Mouse (Mus musculus) embryonic facial prominence, embryonic 10.5 days (tissue): Measurements from ENCODE around the gene F11. TPM values are rescaled to one million over a fixed set of nuclear protein-coding genes. Genes with fewer than 3 reads are reported as not detected.

ENCODE experiments used
- DNase-seq: peaks from one replicate; pipeline ENCODE4 v3.0.0-alpha.2; 2017; ENCODE audit warnings: low spot score
- H3K27ac ChIP-seq: fragments of 300-500 bp; sonication (generic); replicated peaks from 2 replicates; pipeline ENCODE4 v1.5.1; 2016; ENCODE audit warnings: mild to moderate bottlenecking
- H3K27me3 ChIP-seq: fragments of 300-500 bp; sonication (generic); replicated peaks from 2 replicates; pipeline ENCODE4 v1.6.1; 2016; ENCODE audit warnings: low read depth, mild to moderate bottlenecking; ENCODE audit not compliant: poor library complexity, severe bottlenecking
- H3K36me3 ChIP-seq: fragments of 300-500 bp; sonication (generic); replicated peaks from 2 replicates; pipeline ENCODE4 v1.6.1; 2016; ENCODE audit warnings: mild to moderate bottlenecking, moderate library complexity
- H3K4me1 ChIP-seq: fragments of 300-500 bp; sonication (generic); 2 replicates; pipeline ENCODE4 v1.6.1; 2016
- H3K4me3 ChIP-seq: fragments of 300-500 bp; sonication (generic); 2 replicates; pipeline ENCODE4 v1.5.1; 2016; ENCODE audit warnings: mild to moderate bottlenecking, moderate library complexity
- H3K9me3 ChIP-seq: fragments of 300-500 bp; sonication (generic); 2 replicates; pipeline ENCODE4 v1.6.1; 2016; ENCODE audit warnings: mild to moderate bottlenecking
- WGBS: fragments of 180-500 bp; shearing (Covaris S2); methylation state at CpG from one replicate; pipeline ENCODE4 v1.1.7; 2016; 5-methylcytosine and 5-hydroxymethylcytosine counted together
- polyA plus RNA-seq: library from polyadenylated mRNA; unstranded; fragments of >200 nt; fragmentation: Nextera tagmentation; extraction: Ambion mirVana; gene quantifications from 2 replicates; pipeline ENCODE4 v1.2.1, GENCODE M21; 2016

F11 gene
- not detected in 2 replicates for polyA plus RNA-seq

DNA sequence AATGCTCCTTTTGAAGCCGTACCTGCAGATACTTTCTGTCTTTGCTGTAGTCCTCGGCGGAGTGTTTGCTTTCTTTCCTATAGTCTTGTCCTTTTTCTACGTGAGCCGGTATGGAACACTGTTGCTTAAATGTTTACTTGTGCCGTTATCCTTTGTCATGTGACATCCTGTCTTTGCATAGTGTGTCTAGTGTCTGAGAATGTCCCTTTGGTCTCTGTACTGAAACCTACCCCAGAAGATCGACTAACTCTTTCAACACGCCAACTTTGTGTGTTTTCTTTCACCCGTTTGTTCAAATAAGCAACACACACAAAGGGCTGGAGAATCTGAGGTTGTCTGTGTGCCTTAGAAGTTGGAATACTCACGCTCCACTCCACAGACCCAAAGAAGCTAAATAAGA lies at the start of gene F11:
TSS of gene F11 (minus strand) at position 112 of the 400 bp plus-strand sequence.
- 82% methylated on average over 10 of the region's 10 CpGs for WGBS
- peaks cover 9% of the 10 kb centered on the region; the same call in 1 of the 2 replicates for H3K9me3 ChIP-seq
- DNase-seq, result no peak
- no peak within 1 kb of the TSS for H3K4me3 ChIP-seq
- no peaks in the 10 kb centered on the region for H3K4me1 ChIP-seq
- H3K27me3 ChIP-seq, result no peaks in the 10 kb centered on the region
- H3K36me3 ChIP-seq, result no peaks in the 10 kb centered on the region
- H3K27ac ChIP-seq, result no peak within 1 kb of the TSS

- 93% methylated on average over 4 of the region's 4 CpGs for WGBS
- H3K9me3 ChIP-seq, result no peaks in the 10 kb centered on the region
- H3K27me3 ChIP-seq, result no peaks in the 10 kb centered on the region
- no peaks in the 10 kb centered on the region for H3K4me1 ChIP-seq
- no peak overlapping the region for H3K4me3 ChIP-seq
- H3K36me3 ChIP-seq, result no peaks in the 10 kb centered on the region
- H3K27ac ChIP-seq, result no peak overlapping the region
- no peak for DNase-seq
Observed at GRCm38 (mm10) chr8:45310967-45311366, 49.1 kb upstream of the F11 start.

GRCm38 (mm10) chr8:45308366-45308765 lies 46.5 kb upstream of the F11 start, which contains the start of gene Gm45753:
TSS of gene Gm45753 (minus strand) at chr8:45308466.
- Histone ChIP-seq H3K4me3 (no peak within 1 kb of the TSS), H3K27ac (no peak within 1 kb of the TSS), H3K9me3 (no peaks in the 10 kb centered on the region), H3K4me1 (no peaks in the 10 kb centered on the region), H3K27me3 (no peaks in the 10 kb centered on the region), H3K36me3 (no peaks in the 10 kb centered on the region)
- DNase-seq, result no peak
- WGBS, result 89% methylated on average over 13 of the region's 13 CpGs

- no peak for DNase-seq
- Histone ChIP-seq H3K27me3 (no peaks in the 10 kb centered on the region), H3K27ac (no peak overlapping the region), H3K36me3 (no peaks in the 10 kb centered on the region), H3K4me3 (no peak overlapping the region), H3K9me3 (no peaks in the 10 kb centered on the region), H3K4me1 (no peaks in the 10 kb centered on the region)
- 90% methylated on average over 1 of the region's 1 CpGs for WGBS
Observed at GRCm38 (mm10) chr8:45305479-45305878, 43.6 kb upstream of the F11 start.

DNA sequence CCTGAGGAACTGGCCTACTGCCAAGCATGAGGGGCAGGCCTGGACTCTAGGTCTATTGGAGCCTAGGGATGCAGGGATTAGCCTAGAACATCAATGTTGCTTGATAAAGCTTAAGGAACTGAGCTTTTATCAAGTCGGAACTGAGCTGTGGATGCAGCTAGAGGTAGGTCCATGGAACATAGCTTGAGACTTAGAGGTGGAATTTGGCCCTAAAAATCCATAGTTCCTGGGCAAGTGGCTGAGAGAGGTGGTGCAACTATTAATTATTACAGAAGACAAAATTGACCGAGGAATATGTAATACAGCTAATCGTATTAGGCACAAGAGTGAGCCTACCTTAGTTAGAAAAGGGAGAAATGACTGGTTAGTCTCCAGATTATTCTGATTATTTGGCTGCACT lies 42.5 kb upstream of the F11 start:
- H3K36me3 ChIP-seq, result no peaks in the 10 kb centered on the region
- no peak overlapping the region for H3K27ac ChIP-seq
- no peaks in the 10 kb centered on the region for H3K4me1 ChIP-seq
- H3K4me3 ChIP-seq, result no peak overlapping the region
- 93% methylated on average over 3 of the region's 3 CpGs for WGBS
- H3K27me3 ChIP-seq, result no peaks in the 10 kb centered on the region
- DNase-seq, result no peak
- no peaks in the 10 kb centered on the region for H3K9me3 ChIP-seq

DNA sequence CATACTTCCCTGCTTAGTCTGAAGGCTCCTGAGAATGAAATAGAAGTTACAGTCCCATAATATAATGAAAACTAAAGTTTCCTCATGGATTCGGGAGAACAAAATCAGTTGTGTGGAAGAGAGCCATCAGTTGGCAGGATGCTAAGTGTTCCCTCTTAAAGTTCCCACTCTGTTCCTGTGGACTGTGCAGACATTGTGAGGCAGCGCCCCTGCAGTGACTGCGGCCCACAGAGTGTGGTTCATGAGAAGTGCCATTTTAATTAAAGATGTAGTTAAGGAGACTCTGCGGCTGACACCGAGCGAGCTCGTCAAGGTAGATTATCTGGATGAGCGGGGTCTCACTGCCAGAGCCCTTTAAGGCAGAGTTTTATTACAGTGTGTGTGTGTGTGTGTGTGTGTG lies 40.6 kb upstream of the F11 start:
- 77% methylated on average over 8 of the region's 8 CpGs for WGBS
- no peak for DNase-seq
- Histone ChIP-seq H3K27ac (no peak overlapping the region), H3K27me3 (no peaks in the 10 kb centered on the region), H3K36me3 (no peaks in the 10 kb centered on the region), H3K9me3 (no peaks in the 10 kb centered on the region), H3K4me3 (no peak overlapping the region), H3K4me1 (no peaks in the 10 kb centered on the region)

- H3K9me3 ChIP-seq, result no peaks in the 10 kb centered on the region
- H3K4me1 ChIP-seq, result no peaks in the 10 kb centered on the region
- H3K36me3 ChIP-seq, result no peaks in the 10 kb centered on the region
- H3K27me3 ChIP-seq, result no peaks in the 10 kb centered on the region
- no peak overlapping the region for H3K4me3 ChIP-seq
- no peak overlapping the region for H3K27ac ChIP-seq
- DNase-seq, result no peak
- WGBS, result 91% methylated on average over 6 of the region's 6 CpGs
Observed at GRCm38 (mm10) chr8:45295276-45295675, 33.4 kb upstream of the F11 start.

- Histone ChIP-seq H3K27me3 (no peaks in the 10 kb centered on the region), H3K36me3 (no peaks in the 10 kb centered on the region), H3K27ac (no peak within 1 kb of the TSS), H3K4me1 (no peaks in the 10 kb centered on the region), H3K9me3 (no peaks in the 10 kb centered on the region), H3K4me3 (no peak within 1 kb of the TSS)
- no peak for DNase-seq
- WGBS, result 90% methylated on average over 7 of the region's 7 CpGs
Observed at GRCm38 (mm10) chr8:45294687-45295086, 32.9 kb upstream of the F11 start, which contains the start of gene Klkb1. TSS of gene Klkb1 (minus strand) at chr8:45294859.

- Histone ChIP-seq H3K27me3 (no peaks in the 10 kb centered on the region), H3K9me3 (no peaks in the 10 kb centered on the region), H3K4me1 (no peaks in the 10 kb centered on the region), H3K27ac (no peak overlapping the region), H3K4me3 (no peak overlapping the region), H3K36me3 (no peaks in the 10 kb centered on the region)
- WGBS, result 86% methylated on average over 2 of the region's 2 CpGs
- no peak for DNase-seq
Observed at GRCm38 (mm10) chr8:45291790-45292189, 30.0 kb upstream of the F11 start.

DNA sequence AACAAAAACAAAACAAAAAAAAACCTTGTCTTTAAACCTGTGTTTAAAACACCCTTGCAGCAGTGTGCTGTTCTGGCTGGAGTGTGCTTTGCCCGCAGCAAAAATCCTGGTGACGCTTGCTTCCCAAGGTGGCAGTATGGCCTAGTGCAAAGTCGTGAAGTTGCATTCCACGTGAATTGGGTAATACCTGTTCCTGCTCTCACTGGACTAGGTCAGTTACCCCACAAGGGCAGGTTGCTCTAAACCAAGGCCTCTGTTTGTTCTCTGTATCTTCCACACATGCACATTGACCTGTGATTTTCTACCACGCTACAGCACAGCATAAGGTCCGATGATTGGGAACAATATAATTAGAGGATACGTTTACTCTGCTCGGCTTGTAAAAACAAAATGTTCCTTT lies 19.8 kb upstream of the F11 start:
- no peak overlapping the region for H3K4me3 ChIP-seq
- no peaks in the 10 kb centered on the region for H3K9me3 ChIP-seq
- WGBS, result 78% methylated on average over 8 of the region's 8 CpGs
- peaks cover 6% of the 10 kb centered on the region; the same call in 1 of the 2 replicates for H3K4me1 ChIP-seq
- H3K36me3 ChIP-seq, result no peaks in the 10 kb centered on the region
- no peak overlapping the region for H3K27ac ChIP-seq
- DNase-seq, result no peak
- no peaks in the 10 kb centered on the region for H3K27me3 ChIP-seq

DNA sequence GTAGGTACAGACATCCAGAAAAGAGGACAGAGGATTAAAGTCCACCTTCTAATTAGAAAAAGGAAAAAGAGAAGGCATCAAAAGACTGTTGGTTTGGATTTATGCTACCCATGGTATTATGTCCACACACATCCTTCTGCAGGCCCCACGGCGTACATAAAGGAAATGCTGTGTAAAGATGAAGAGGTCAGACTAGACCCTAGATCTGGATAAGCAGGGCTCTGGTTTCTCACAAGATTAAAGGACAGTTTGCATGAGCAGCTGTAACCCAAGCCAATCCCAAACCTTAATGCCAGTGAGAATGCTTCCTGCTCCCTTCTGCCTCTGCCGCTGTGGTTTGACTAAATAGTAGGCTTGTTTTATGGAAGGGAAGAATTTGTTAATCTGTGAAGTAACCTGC lies 15.6 kb upstream of the F11 start:
- Histone ChIP-seq H3K9me3 (no peaks in the 10 kb centered on the region), H3K4me3 (no peak overlapping the region)
- WGBS, result 67% methylated on average over 3 of the region's 3 CpGs

DNA sequence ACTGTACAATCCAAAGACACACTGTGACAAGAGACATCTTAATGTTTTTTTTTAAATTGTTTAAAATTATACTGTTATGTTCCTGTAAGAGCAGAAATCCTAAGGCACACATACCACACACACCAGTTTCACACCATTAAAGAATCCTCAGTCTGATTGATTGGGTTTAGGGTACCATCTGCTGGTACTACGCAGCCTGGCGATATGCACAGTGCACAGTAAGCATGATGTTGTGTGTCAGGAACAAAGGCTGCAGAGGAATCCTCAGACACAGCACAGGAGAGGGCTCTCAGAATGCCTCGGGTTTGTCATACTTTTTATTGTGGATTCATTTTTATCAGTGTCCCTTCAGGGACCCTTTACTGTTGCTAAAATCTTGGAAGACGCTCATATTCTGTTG lies 12.5 kb upstream of the F11 start:
- H3K27me3 ChIP-seq, result no peaks in the 10 kb centered on the region
- no peaks in the 10 kb centered on the region for H3K9me3 ChIP-seq
- no peak for DNase-seq
- no peak overlapping the region for H3K4me3 ChIP-seq
- 88% methylated on average over 4 of the region's 4 CpGs for WGBS
- H3K4me1 ChIP-seq, result peaks cover 6% of the 10 kb centered on the region; the same call in 1 of the 2 replicates
- no peak overlapping the region for H3K27ac ChIP-seq
- H3K36me3 ChIP-seq, result no peaks in the 10 kb centered on the region

More for the DNA sequence above, 15.6 kb upstream of the F11 start:
- no peak overlapping the region for H3K27ac ChIP-seq
- H3K4me1 ChIP-seq, result peaks cover 6% of the 10 kb centered on the region; the same call in 1 of the 2 replicates
- no peak for DNase-seq
- H3K27me3 ChIP-seq, result no peaks in the 10 kb centered on the region
- no peaks in the 10 kb centered on the region for H3K36me3 ChIP-seq

DNA sequence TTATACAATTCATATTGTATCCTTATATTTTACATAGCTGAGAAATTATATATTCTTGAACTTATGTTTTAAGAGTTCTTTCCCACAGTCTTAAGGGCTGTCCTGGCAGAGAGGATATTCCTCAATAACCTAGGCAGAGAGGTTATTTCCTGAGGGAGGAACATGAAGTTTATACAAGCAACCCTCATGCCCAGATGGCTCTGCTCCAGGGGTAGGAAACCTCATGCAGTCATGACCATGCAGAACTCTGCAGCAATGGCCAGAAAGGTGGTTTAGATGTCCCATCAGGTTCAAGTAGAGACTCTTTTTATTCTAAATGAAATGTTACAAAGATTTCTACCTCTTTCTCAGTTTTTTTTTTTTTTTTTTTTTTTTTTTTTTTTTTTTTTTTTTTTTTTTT lies 7.2 kb upstream of the F11 start:
- DNase-seq, result no peak
- Histone ChIP-seq H3K27me3 (no peaks in the 10 kb centered on the region), H3K4me1 (no peaks in the 10 kb centered on the region), H3K4me3 (no peak overlapping the region), H3K27ac (no peak overlapping the region), H3K9me3 (peaks cover 9% of the 10 kb centered on the region; the same call in 1 of the 2 replicates), H3K36me3 (no peaks in the 10 kb centered on the region)

DNA sequence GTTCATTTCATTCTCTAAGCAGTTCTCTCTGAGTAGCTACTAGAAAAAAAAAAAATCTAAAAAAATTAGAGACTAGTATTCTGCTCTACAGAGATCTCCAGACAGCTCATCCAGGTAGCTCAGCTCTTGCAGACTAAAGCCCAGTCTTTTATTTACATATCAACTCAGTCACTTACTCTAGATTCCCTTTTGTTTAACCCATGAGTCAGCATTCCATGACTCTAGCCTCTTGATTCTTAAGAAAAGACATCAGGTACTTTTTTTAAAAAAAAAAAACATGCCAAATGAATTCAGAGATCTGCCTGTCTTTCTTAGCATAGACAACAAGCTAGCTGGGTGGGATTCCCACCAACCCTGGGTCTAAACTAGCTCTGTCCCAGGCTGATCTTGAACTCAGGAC lies 6.7 kb upstream of the F11 start:
- no peak overlapping the region for H3K27ac ChIP-seq
- no peaks in the 10 kb centered on the region for H3K4me1 ChIP-seq
- H3K4me3 ChIP-seq, result no peak overlapping the region
- no peaks in the 10 kb centered on the region for H3K27me3 ChIP-seq
- H3K36me3 ChIP-seq, result no peaks in the 10 kb centered on the region
- DNase-seq, result no peak
- peaks cover 9% of the 10 kb centered on the region; the same call in 1 of the 2 replicates for H3K9me3 ChIP-seq
